Mouse (Mus musculus) spleen, adult 2 months (tissue): ENCODE measurements around the gene Gm28305.

Experiments
- CTCF ChIP-seq: fragments of 200-500 bp; IDR thresholded peaks from 2 replicates; pipeline ENCODE4 v1.5.1; 2011; ENCODE audit warnings: mild to moderate bottlenecking, inconsistent platforms; ENCODE audit not compliant: insufficient read depth, insufficient read length, insufficient replicate concordance; ENCODE audit errors: extremely low read depth
- POLR2A ChIP-seq: fragments of 200-500 bp; IDR thresholded peaks from 2 replicates; pipeline ENCODE4 v1.6.1; 2011; ENCODE audit warnings: low read depth, low read length, inconsistent platforms

DNA sequence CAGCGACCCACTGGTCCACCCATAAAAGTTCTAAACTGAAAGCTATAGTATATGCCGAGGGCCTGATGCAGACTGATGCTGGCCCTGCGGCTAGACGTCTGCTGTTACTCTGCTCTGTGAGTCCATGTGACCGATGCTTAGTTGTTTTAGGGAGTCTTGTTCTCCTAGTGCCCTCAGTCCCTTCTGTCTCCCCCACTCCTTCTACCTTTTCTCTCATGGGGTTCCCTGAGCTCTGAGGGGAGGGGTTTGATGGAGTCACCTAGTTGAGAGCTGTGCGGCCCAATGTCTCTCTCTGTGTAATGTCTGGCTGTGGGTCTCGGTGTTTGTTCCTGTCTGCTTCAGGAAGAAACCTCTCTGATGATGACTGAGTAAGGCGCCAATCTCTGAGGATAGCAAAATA lies 13.3 kb upstream of the Gm28305 start:
- no peak for TF ChIP-seq POLR2A
- no peak for TF ChIP-seq CTCF
